Mouse (Mus musculus): ENCODE results near the gene Trim67. TPM values are rescaled to one million over a fixed set of nuclear protein-coding genes. Genes with fewer than 3 reads are reported as not detected.
A peak's percentile ranks its signal among the peaks of the same experiment; 100 is the strongest.
"Not testable (repeated sequence)": the region's sequence is repeated elsewhere in the genome, so short reads cannot be mapped to it uniquely, and the experiment has no call there.

The Trim67 gene
- total RNA-seq, 4 experiments from 2014 or later, result 1.9 to 2.3 (median 2.1) TPM

DNA sequence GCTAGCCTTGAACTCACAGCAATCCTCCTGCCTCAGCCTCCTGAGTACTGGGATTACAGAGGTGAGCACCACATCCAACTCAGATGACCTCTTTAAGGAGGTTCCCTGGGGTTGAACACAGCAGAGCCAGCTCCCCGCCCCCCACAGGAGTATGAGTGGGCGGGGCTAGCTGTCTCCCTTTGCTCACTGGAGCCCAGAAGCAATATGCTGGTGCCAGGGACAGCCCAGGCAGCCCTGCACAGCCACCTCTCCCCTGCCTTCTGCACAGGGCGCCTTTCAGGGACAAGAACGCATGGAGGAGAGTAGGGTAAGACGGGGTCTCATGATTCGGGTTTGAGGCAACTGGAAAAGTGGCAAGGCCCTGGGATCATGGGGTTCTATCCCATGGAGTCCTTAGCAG is 38.6 kb downstream of the Trim67 start:
- no peak for DNase-seq (ENCODE audit: low spot score in 2 of 2)

DNA sequence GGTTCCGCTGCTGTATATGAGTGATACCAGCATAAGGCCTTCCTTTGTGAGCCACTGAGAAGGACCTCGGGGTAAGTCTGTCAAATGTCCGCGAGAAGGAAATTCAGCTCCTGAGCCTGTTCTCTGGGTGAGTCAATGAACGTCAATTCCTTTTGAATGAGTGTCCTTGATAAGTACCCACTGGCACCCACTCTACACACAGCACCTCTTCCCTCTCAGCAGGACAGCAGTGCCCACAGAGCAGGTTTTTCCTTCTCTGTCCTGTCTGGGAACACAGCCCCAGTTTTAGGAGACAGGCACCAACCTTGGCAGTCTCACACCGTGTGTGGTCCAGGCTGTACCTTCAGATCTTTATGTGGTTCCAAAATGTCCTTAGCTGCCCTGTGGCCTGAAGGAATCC is 39.0 kb downstream of the Trim67 start:
- DNase-seq (ENCODE audit: low spot score in 2 of 2), result no peak

DNA sequence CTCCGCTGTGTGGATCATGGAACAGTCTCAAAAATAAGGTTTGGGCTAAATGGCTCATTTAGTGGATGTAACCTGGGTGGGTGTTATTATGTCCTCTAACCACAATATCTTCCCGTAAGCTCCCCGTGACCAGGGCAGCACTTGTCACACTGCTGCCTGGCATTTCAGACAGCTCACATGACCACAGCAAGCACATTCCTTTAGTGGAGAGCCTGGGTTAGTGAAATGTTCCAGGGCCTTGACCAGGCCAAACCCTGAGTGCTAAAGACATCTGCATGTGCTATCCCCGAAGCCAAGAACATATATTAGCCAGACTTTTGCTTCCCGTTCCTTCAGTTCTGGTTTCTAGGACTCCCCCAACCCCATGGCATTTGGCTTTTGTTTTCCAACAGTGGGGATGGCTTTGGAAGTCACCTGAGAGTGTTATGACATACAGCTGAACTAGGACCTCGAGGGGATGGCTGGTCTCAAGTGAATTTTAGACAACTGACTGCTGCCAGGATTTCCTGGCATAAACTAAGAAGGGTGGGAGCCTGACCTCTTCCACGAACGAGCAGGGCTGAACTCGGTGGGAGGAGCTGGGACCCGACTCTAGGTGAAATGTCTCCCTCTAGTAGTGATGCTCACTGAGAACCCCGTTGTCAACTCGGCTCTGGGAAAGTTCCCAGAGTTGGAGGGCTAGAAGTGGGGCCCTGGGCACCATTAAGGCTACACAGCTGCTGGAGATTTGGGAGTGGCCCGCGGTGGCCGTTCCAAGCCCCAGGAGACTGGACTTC is 40.7 kb downstream of the Trim67 start:
- no peak for DNase-seq (ENCODE audit: low spot score in 2 of 2)

DNA sequence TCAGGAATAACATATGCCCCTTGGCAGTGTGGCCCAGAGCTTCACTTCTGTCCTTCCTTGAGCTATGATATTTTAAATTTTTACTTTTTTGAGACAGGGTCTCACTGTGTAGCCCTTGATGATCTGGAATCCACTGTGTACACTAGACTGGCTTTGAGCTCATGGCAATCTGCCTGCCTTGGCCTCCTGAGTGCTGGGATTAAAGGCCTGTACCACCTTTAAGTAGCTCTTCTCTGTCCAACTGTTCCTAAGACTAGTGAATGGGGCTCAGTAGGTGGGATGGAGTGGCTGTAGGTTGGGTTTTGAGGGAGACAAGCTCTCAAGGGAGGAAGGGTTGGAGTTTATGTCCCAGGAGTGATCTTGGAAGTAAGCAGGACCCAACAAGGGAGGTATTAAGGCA is 43.0 kb downstream of the Trim67 start:
- DNase-seq (ENCODE audit: low spot score in 2 of 2), result no peak

DNA sequence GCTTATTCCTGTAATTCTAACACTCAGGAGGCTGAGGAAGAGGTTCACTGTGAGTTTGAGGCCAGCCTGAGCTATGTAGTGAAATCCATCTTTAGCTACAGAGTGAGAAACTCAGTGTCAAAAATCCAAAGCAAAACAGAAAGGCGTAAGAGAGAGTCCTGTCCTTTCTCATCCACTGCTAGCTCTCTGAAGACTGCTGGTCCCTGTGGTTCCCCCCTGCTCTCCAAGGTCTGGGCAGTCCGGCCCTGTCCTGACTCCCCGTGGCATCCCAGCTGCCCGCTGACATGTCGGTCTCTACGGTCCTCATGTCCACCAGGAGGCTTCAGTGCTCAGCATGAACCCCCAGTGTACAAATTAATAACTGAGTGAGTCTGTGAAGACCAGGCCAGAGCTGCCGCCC is 43.4 kb downstream of the Trim67 start:
- DNase-seq (ENCODE audit: low spot score in 2 of 2), result no peak

DNA sequence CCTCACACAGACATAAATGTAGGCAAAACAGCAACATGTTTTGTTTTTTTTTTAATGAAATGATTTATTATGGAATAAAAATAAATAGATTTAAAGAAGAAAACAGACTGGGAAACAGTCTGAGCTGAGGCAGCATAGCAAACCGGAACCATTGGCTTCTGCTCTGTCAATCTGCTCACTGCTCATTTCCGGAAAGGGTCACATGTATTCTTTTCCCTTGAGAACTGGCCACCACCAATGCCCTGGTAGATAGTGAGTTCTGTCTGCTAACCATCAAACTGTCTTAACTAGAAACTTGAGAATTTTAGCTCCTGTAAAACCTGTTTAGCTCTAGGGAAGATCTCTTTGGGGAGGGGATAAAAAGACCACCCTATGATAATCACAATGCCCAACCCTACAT is 44.0 kb downstream of the Trim67 start:
- no peak for DNase-seq (ENCODE audit: low spot score in 2 of 2)

DNA sequence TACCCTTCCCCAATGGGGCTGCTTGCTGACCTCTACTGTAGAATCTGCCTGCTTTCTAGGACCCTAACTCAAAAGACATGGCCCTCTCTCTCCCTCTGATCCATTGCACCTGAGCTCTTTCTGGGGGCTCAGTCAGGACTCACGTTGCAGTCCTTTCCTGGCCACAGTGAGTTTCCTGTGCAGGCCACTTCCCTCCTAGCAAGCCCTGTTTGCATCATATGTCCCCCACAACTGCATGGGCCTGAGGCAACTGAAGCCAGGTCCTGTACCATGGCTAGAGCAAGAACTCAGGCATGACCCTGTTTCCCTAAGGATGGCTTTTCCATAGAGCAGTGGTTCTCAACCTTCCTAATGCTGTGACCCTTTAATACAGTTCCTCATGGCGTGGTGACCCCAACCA is 45.1 kb downstream of the Trim67 start:
- DNase-seq (ENCODE audit: low spot score in 2 of 2), result no peak

DNA sequence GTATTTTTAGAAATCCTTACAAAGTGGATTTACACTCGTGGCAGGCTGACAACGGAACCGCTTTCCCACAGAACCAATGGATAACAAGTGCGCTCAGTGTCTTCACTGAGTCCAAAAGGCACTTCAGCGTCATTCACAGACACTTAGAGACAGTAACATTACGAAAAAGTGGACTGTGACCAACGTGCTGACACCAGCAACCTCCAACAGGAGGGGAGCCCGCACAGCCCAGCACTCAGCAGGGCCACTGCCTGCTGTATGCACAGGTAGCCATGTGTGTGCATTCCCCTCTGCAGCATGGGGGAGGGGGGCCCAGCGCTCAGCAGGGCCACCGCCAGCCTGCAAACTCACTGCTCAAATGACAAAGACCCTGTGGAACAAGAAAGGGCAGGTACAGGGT is 46.5 kb downstream of the Trim67 start:
- no peak for DNase-seq (ENCODE audit: low spot score in 2 of 2)

DNA sequence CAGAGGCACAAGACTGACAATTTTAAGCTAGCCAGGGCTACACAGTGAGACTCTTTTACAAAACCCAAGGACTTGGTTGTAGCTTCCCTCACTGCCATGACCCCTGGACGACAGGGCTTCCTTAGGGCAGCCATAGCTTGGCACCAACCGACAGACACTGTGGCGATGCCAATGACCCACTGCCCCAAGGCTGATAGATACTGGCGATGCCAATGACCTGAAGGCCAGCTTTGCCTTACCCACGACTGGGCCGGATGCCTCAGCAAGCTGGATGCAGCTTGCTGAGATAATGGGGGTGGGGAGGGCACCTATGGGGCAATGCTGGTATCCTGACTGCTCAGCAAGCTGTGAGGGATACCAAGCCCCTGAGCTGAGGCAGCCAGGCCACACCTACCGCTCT is 48.0 kb downstream of the Trim67 start:
- DNase-seq (ENCODE audit: low spot score in 2 of 2), result no peak

DNA sequence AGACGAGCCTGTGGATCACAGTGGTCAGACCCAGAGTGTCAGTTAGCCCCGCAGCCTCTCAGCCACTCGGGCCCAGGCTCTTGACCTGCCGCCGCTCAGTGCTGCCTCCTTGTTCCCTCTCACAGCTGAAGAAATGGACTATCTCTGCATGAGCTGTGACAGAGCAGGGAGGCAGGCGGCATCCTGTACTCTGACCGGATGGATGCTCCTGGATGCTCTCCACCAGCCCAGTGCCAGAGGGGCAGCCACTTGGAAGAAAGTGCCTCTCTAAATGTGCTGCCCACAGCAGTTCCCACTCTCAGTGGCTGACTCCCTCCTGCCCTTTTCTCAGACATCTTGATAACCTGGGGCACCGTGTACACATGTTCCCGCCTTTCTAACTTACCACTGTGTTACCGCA is 48.9 kb downstream of the Trim67 start:
- DNase-seq (ENCODE audit: low spot score in 2 of 2), result no peak

DNA sequence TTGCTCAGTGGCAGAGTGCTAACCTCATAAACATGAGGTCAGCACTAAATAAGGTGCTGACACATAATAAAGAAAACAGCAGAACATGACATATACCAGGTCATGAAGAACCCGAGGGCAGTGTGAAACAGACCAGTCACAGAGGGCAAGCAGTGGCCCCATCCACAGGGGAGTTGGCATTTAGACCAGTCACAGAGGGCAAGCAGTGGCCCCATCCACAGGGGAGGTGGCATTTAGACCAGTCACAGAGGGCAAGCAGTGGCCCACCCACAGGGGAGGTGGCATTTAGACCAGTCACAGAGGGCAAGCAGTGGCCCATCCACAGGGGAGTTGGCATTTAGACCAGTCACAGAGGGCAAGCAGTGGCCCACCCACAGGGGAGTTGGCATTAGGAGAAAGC is 50.0 kb downstream of the Trim67 start:
- not testable (repeated sequence) for DNase-seq (ENCODE audit: low spot score in 2 of 2)

DNA sequence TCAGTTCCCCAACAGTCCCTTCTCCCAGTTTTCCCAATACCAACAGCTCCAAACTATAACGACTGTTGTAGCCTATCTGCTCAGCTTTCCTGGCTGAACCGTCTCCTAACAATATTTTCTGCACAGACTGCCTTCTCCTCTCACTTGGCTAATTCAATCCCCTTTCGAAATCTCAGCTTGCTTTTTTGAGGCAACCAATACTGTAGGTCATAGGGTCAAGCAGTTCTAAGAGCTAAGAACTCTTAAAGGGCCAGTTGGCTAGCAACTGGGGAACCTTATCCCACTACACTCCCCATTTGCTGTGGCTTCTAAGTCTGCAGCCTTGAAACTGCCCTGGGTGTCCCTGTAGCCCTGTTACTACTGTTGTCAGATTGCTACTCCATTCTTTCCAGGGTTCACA is 52.2 kb downstream of the Trim67 start:
- no peak for DNase-seq (ENCODE audit: low spot score in 2 of 2)

DNA sequence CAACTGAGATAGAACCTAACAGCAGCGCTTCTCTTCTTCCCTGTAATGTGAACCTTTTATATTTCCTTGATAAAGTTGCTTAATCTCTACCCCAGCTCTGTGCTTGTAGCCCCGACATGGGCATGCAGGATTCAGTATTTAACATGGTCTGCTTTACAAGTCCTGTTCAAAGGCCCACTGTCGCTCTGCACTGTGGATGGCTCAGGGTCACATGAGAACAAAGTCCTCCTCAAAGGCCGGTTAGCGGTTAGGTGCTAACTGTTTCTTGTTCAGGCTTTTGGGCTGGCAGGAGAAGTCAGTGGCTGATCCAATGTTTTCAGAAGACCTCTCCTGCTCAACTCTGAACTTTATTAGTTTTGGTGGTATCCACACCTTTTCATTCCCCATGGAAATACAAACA is 52.7 kb downstream of the Trim67 start:
- DNase-seq (ENCODE audit: low spot score in 2 of 2), result no peak

DNA sequence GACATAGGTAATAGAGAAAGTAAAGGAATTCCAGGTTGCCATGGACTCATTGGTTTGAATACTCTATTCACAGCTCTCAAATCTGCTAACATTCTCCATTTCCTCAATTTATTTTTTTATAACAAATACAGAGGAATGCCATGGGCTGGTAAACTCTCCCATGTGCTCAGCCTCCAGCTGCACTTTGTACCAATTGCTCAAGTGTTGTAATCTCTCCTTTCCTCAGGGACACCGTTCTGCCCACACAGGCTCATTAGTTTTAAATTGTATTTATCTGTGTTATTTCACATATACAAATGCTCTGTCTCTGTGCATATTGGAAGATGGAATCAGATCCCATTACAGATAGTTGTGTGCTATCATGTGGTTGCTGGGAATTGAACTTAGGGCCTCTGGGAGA is 60.6 kb downstream of the Trim67 start:
- no peak for DNase-seq (ENCODE audit: low spot score in 2 of 2)

DNA sequence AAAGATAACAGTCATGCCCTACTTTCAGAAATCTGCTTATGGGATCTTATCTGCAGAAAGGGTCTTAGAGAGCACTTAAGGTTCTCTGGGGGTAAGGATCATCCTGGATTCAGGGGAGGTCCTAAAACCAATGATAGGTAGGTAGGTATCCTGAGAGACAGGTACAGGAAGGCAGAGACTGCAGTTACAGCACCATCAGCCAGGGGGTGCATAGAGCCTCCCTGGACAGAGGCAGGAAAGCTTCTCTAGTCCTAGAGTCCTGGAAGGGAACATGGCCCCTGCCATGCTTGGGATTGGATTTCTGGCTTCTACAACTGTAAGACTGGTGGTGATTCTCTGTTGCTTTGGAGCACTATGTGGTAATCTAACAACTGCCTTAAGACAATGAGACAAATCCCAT is 66.6 kb downstream of the Trim67 start:
- no peak for DNase-seq (ENCODE audit: low spot score in 2 of 2)

DNA sequence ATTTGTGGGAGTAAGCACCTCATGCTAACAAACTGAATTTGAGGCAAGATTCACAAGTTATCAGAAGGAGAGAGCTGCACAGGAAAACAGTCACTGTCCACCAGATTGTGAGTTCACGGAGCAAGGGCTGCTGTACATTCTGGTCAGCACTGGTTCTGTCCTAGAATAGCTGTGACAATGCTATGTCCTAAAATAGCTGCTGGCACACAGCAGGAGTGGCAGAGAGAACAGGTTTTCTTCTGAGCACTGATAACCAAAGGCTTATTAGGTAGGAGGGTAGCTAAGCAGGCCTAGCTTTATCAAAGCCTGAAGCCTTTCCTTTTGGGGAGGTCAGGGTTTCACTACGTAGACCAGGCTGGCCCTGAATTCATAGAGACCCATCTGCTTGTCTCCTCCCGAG is 67.3 kb downstream of the Trim67 start:
- no peak for DNase-seq (ENCODE audit: low spot score in 2 of 2)

DNA sequence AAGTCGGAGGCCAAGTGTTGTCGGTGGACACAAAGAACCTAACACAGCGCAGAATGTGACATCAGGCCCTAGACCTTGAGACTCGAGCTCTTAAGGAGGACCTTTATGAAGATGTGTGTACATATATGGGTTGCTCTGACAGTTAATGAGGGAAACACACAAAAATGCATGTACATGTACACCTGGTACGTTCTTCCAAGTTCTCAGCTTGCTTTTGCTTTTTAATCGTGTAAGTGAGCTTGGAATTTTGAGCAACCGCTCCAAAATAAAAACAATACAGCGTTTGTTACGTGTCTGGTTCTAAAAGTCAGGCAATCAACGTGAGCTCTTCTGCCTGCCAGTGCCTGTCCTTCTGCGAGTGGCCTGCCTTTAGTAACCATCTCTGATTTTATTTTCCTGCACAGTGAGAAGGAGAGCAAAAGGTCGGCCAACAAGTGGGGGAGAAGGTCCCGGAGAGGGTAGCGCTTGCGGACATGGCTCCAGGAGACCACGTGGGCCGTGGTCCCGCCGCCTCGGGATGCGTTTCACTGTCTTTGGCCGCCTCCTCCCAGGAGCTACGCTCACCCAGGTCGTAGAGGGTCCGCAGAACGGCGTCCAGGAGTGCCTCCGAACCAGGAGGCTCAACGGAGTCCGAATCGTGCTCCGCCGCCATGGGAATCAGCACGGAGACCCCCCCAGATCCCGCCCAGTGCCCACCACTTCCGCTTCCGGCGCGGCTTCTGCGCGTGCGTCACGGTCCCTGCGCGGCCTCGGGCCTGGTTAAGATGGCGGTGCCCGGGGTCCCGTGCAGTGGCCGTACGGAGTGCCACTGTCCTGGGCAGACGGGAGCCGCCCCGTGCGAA is 69.7 kb downstream of the Trim67 start, which contains the start of the genes Gnpat and 2810004N23Rik:
TSS of gene Gnpat (plus strand) at position 713 of the 842 bp plus-strand sequence.
TSS of gene 2810004N23Rik (minus strand) at position 800 of the 842 bp plus-strand sequence.
- DNase-seq (ENCODE audit: low spot score in 2 of 2), result peak; percentile 82 to 90

DNA sequence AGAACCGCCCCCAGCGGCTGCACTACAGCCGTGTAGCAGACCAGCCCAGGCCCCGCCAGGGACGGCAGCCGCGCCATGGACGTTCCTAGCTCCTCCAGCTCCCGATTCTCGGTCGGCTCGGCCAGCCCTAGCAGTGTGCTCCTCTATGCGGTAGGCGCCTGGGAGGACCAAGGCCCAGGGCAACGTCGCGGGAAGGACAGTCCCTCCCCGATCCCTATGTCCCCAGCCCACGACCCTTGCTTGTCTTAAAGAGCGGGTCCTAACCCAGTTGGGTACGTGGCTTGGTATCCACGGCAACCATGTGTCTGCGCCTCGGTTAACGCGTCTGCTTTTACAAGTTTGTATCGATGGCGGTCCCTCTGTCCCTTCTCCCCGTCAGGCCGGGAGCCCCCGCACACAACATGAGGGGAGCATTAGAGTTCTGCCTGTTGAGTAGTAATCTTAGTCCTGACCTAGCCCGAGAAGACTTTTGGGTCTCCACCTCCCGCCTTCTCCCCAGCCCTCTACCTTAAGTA is 70.3 kb downstream of the Trim67 start:
- no peak for DNase-seq (ENCODE audit: low spot score in 2 of 2)

DNA sequence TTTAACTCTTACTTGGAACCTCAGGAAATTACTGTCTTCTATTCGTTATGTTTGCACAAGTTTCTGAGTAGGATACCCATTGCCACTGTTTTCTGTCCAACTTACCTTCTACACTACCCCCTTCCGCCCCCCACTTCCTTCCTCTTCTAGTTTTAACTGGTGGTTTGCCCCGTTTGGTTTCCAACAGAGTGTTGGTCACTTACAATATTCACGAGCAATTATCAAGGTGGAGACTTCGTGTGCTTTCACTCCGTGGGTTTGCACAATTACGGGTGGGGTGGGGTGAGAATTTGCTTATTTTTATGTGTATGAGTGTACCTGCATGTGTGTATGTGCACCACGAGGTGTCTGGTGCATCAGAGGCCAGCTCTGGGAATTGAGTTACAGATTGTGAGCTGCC is 70.8 kb downstream of the Trim67 start:
- DNase-seq (ENCODE audit: low spot score in 2 of 2), result no peak

DNA sequence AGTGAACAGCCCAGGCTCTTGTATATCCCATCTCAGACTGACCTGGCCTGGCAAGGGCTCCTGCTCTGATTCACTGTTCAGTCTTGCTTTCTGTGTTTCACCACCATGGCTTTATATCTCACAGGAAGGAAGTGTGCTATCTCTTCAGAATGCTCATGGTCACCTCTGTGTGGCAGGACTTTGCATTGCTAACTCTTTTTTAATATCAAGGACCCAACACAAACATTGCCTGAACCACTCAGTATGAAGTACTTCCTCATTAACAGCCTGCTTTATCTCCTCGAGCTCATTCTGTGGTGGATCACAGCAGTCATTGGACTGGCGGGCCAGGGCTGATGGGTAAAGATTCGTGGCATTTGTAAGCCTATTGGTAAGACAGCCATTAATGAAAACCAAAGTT is 73.8 kb downstream of the Trim67 start:
- DNase-seq (ENCODE audit: low spot score in 2 of 2), result no peak

DNA sequence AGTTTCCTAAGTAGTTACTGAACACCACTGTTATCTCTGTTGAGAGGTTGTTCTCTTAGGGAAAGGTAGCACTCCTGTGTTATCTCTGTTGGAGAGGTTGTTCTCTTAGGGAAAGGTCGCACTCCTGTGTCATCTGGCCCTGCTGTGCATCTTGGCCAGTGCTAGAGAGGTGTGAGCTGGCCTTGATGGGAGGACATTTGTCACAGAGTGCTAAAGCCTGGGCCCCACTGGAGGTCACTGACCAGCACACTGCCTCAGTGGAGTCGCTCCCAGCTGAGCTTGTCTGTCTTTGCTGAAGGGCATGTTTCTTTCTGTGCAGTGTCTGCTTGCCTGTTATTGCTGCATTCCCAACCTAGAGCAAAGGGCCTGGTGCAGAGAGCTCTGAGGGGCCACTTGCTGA is 74.2 kb downstream of the Trim67 start:
- DNase-seq (ENCODE audit: low spot score in 2 of 2), result no peak

DNA sequence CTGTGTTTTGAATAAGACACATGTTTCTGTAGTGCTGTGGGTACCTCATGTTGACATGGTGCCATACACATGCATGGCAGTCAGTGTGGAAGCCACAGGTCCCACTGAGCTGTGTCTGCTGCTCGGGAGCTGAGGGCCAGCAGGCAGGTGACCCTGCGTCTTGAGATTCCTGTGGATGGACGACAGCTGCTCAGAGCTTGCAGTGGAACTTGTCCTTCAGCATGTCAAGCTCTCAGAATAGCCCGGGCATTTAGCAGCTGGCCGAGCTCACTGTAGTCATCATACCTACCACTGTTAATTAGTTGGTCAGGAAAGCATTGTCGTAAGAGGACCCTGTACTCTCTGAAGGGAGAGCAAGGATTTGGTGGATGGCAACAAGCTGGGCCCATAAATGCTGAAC is 76.8 kb downstream of the Trim67 start:
- no peak for DNase-seq (ENCODE audit: low spot score in 2 of 2)
